Mouse (Mus musculus) ES-E14 (cell line): ENCODE measurements around the gene Ankrd36.

ENCODE experiments used
- HCFC1 ChIP-seq: IDR thresholded peaks from 2 replicates; pipeline ENCODE4 v1.6.1; 2012; ENCODE audit warnings: low read length, inconsistent platforms, borderline replicate concordance; ENCODE audit not compliant: insufficient read depth
- MAFK ChIP-seq: IDR thresholded peaks from 2 replicates; pipeline ENCODE4 v1.6.1; 2014; ENCODE audit warnings: mild to moderate bottlenecking, low read depth, low read length, inconsistent platforms; ENCODE audit not compliant: insufficient read depth
- ZNF384 ChIP-seq: IDR thresholded peaks from 2 replicates; pipeline ENCODE4 v1.6.1; 2012; ENCODE audit warnings: low read depth, low read length, inconsistent platforms

DNA sequence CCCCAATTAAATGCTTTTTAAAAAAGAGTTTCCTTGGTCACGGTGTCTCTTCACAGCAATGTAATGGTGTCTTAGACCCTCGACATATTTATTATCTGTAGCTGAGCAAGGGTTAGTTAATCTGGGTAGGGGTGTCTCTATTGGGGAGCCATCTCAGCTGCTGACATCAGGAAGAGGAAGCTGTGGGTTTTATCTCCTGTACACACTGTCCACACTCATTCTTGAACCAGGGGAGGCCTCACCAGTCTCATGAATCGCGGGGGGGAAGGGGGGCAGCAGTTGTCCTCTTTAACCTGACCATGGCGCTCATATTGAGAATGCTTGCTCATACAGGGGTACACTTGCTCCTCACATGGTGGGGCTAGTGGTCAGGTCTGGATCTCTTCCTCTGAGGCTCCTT, 1.4 kb upstream of the Ankrd36 start:
- TF ChIP-seq HCFC1 (no peak), MAFK (no peak), ZNF384 (no peak)
